Mouse (Mus musculus) liver, embryonic 15.5 days (tissue): ENCODE measurements at regions not wholly inside any gene's neighbourhood (a gene's known extent, or its start where the extent isn't known, plus 50 kb on each side); places are given as distances from the start of the nearest gene placed in this dataset.

Experiments
- ATAC-seq: fragments of 200-750 bp; cut with Nextera tagmentation; 2 replicates; pipeline ENCODE4 v1.8.0; 2017; ENCODE audit warnings: moderate number of reproducible peaks, mild to moderate bottlenecking, moderate library complexity; ENCODE audit not compliant: insufficient read depth
- H3K27ac ChIP-seq: fragments of 300-500 bp; sonication (generic); replicated peaks from 2 replicates; pipeline ENCODE4 v1.5.1; 2015; ENCODE audit warnings: mild to moderate bottlenecking, inconsistent platforms
- H3K27me3 ChIP-seq: fragments of 300-500 bp; sonication (generic); 2 replicates; pipeline ENCODE4 v1.6.1; 2015; ENCODE audit warnings: mild to moderate bottlenecking, inconsistent platforms
- H3K36me3 ChIP-seq: fragments of 300-500 bp; sonication (generic); replicated peaks from 2 replicates; pipeline ENCODE4 v1.6.1; 2015; ENCODE audit warnings: moderate library complexity, mild to moderate bottlenecking, inconsistent platforms
- H3K4me1 ChIP-seq: fragments of 300-500 bp; sonication (generic); replicated peaks from 2 replicates; pipeline ENCODE4 v1.6.1; 2015; ENCODE audit warnings: inconsistent platforms
- H3K4me2 ChIP-seq: fragments of 300-500 bp; sonication (generic); 2 replicates; pipeline ENCODE4 v1.6.1; 2015; ENCODE audit warnings: moderate library complexity, mild to moderate bottlenecking, inconsistent platforms
- H3K4me3 ChIP-seq: fragments of 300-500 bp; sonication (generic); replicated peaks from 2 replicates; pipeline ENCODE4 v1.5.1; 2015; ENCODE audit warnings: mild to moderate bottlenecking, inconsistent platforms
- H3K9ac ChIP-seq: fragments of 300-500 bp; sonication (generic); 2 replicates; pipeline ENCODE4 v1.6.1; 2015; ENCODE audit warnings: moderate library complexity, mild to moderate bottlenecking, inconsistent platforms
- H3K9me3 ChIP-seq: fragments of 300-500 bp; sonication (generic); replicated peaks from 2 replicates; pipeline ENCODE4 v1.6.1; 2016; ENCODE audit warnings: inconsistent platforms
- WGBS: fragments of 180-500 bp; shearing (Covaris S2); methylation state at CpG from one replicate; pipeline ENCODE4 v1.1.7; 2015; ENCODE audit warnings: mixed read lengths; ENCODE audit not compliant: insufficient replicate concordance; 5-methylcytosine and 5-hydroxymethylcytosine counted together

DNA sequence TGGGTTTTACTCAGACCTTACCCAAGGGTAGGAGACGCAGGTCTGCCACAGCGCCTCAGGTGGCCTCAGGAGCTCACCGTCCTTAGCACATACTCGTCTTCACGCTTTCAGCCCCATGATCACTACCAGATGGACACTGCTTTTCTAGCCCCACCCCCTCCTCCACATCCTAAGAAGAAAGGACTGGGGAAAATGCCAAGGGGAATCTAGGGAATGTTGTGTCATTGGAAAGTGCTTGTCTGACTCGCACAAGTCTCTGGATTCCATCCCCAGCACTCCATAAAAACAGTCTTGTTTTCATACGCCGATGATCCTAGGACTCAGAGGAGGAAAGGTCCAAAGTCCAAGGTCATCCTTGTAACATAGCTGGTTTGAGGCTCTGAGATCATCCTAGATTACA is 192.4 kb upstream of the Noct start:
- H3K4me1 ChIP-seq: no peaks in the 10 kb centered on the region
- H3K9me3 ChIP-seq: no peaks in the 10 kb centered on the region
- no peak overlapping the region for H3K9ac ChIP-seq
- H3K27ac ChIP-seq: no peak overlapping the region
- H3K4me3 ChIP-seq: no peak overlapping the region
- no peaks in the 10 kb centered on the region for H3K27me3 ChIP-seq
- no peak overlapping the region for H3K4me2 ChIP-seq
- WGBS: 75% methylated on average over 8 of the region's 8 CpGs
- H3K36me3 ChIP-seq: no peaks in the 10 kb centered on the region
- no peak for ATAC-seq

DNA sequence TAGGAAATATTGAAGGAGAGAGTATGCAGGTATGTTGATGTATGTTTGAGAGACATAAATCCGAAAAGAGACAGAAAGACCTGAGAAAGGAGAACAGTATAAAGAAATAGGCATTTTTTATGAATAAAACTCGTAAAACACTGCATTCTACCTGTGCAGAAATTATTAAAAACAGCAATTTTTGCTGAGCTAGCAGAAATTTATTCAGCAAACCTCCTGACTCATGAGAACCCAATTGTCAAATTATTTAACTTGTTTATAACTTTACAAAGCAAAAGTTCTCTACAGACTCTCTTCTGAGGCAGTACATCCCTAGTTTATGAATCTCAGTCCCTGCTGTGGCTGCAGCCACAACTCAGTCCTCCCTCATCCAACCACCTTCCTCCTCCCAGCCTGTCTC is 191.0 kb upstream of the Noct start:
- H3K36me3 ChIP-seq: no peaks in the 10 kb centered on the region
- no peak overlapping the region for H3K9ac ChIP-seq
- H3K9me3 ChIP-seq: no peaks in the 10 kb centered on the region
- H3K4me1 ChIP-seq: no peaks in the 10 kb centered on the region
- 44% methylated on average over 2 of the region's 2 CpGs for WGBS
- ATAC-seq: no peak
- H3K4me3 ChIP-seq: no peak overlapping the region
- H3K4me2 ChIP-seq: no peak overlapping the region
- no peak overlapping the region for H3K27ac ChIP-seq
- H3K27me3 ChIP-seq: no peaks in the 10 kb centered on the region

DNA sequence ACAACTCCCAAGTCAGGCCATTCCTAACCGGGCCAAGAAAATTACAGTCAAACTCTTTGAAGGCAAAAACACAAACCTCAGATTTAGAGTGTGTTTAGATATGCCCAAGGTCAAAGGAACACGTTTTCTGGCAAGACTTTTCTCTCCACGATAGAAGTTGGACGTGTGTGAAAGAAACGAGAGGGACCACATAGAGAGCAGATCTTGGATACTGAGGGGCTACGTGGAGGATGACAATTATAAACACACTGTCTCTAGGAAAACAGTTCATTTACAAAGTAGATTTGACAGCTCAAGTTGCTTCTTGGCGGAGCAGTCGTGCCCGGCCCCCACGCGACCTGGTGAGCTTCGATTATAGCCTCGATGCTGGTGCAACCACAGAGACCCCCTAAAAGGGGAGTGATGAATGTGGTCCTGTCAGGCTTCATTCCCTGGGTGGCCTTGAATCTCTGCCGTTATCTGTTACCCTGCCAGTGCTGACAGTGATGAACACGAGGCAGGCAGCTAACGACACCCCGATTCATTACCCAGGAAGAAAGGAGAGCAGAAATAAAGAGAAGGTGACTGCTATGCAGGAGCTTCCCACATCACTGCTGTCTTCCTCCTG is 187.4 kb upstream of the Noct start:
- Histone ChIP-seq H3K36me3 (no peaks in the 10 kb centered on the region), H3K27me3 (no peaks in the 10 kb centered on the region), H3K4me2 (no peak overlapping the region), H3K27ac (no peak overlapping the region), H3K4me1 (no peaks in the 10 kb centered on the region), H3K9me3 (no peaks in the 10 kb centered on the region), H3K4me3 (no peak overlapping the region), H3K9ac (no peak overlapping the region)
- ATAC-seq: no peak
- WGBS: 62% methylated on average over 17 of the region's 17 CpGs

DNA sequence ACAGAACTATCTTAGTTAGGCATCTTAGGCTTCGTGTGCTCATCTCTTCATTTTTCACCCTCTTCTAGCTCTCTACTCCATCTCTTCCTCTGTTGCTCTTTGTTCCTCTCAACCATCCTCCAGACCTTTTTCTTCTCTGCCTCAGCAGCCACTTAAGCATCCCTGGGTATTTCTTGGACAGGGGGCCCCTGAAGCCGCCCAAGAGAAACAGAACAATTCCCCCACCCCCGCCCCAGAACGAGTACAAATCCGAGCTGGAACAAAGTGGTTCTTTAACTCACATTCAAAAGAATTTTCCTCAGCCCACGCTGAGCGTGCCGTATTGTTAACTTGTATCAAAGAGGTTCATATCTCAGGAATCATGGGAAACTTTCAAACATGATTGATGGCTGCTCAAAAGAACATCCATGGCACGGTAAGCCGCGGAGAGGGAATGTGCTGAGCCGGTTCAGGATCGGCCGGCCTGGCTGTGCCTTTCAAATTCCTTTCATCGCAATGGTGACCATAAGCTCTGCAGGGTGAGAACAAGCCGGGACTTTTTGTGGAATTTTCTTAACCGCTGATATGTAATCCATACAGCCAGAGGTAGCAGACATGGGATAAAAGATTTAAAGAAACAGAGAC is 181.9 kb upstream of the Noct start:
- ATAC-seq: no peak
- WGBS: 72% methylated on average over 17 of the region's 17 CpGs
- no peak overlapping the region for H3K27ac ChIP-seq
- H3K9ac ChIP-seq: no peak overlapping the region
- no peaks in the 10 kb centered on the region for H3K4me1 ChIP-seq
- no peak overlapping the region for H3K4me2 ChIP-seq
- H3K27me3 ChIP-seq: no peaks in the 10 kb centered on the region
- H3K9me3 ChIP-seq: no peaks in the 10 kb centered on the region
- H3K4me3 ChIP-seq: no peak overlapping the region
- no peaks in the 10 kb centered on the region for H3K36me3 ChIP-seq

DNA sequence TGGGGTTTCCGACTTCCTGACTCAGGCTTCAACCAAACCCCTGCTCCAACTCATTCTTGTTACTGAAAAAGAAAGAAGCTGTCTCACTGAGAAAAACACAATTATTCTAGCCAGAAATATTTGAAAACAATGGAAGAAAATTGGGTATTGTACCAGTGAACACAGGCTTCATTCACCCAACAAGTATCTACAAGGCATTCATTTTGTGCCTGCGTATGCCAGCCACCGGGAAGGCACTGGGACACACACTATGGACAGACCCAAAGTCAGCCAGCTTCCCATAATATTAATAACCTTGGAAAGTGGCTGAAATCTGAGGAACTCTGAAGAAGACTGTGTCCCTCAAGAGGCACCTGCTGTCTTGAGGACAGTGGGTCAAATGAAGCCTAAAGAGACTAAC is 175.5 kb upstream of the Noct start:
- no peak overlapping the region for H3K4me3 ChIP-seq
- H3K9me3 ChIP-seq: no peaks in the 10 kb centered on the region
- ATAC-seq: no peak
- no peaks in the 10 kb centered on the region for H3K27me3 ChIP-seq
- H3K27ac ChIP-seq: no peak overlapping the region
- no peak overlapping the region for H3K4me2 ChIP-seq
- no peak overlapping the region for H3K9ac ChIP-seq
- WGBS: 73% methylated on average over 3 of the region's 3 CpGs
- no peaks in the 10 kb centered on the region for H3K4me1 ChIP-seq
- no peaks in the 10 kb centered on the region for H3K36me3 ChIP-seq

DNA sequence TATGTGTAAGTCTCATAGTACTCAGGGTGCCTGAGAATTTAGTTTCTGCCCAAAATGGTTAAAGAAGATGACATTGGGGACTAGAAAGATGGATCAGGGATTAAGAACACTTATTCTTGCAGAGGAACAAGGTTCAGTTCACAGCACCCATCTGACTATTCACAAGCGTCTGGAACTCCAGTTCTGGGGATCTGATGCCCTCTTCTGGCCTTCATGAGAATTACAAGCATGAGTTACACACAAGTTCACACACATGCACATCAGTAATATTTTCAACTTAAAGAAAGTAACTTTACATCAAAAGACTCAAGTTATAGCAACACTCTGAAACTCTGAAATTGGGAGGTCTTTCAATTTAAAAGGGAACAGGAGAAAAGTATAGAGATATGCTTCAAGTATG is 174.1 kb upstream of the Noct start:
- Histone ChIP-seq H3K9ac (no peak overlapping the region), H3K27me3 (no peaks in the 10 kb centered on the region), H3K4me2 (no peak overlapping the region), H3K36me3 (no peaks in the 10 kb centered on the region), H3K27ac (no peak overlapping the region), H3K9me3 (no peaks in the 10 kb centered on the region), H3K4me3 (no peak overlapping the region), H3K4me1 (no peaks in the 10 kb centered on the region)
- ATAC-seq: no peak
- 63% methylated on average over 1 of the region's 1 CpGs for WGBS

DNA sequence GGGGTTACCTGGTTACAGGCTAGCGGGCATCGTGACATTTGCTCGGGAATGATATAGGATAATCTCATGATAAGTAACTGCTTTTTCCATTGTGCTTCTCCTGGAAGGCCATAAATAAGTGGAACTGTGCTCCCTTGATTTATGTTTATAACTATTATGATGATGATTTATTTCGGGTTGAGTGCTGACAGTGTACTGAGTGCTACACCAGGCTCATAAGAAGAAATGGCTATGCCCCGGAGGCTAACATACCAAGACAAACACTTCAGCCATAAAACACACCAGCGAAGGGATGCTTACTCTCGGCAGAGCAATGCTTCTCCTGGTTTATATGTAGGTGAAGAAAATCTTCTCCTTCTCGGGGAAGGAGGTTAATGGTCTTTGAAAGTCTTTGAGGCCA is 169.2 kb upstream of the Noct start:
- ATAC-seq: no peak

DNA sequence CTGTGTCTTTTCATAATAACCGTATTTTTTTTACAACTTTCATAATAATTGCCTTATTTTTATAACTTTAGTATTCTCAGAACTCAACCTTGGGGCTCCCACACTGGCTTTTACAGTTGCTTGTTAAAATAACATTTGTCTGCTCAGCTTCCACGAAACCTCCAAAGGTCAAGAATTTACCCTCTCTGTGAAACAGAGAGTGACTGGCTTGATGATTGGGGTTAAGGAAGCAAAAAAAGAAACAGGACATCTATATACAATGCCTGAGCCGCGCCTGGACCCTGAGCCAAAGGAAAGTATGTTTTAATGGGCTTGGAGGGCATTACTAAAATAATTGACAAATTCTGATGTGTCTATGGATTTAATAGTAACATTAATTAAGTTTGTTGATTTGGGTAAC is 160.0 kb upstream of the Noct start:
- 53% methylated on average over 4 of the region's 4 CpGs for WGBS
- Histone ChIP-seq H3K9ac (no peak overlapping the region), H3K9me3 (no peaks in the 10 kb centered on the region), H3K27me3 (no peaks in the 10 kb centered on the region), H3K4me1 (no peaks in the 10 kb centered on the region; the same call in 1 of the 2 replicates), H3K4me3 (no peak overlapping the region), H3K36me3 (no peaks in the 10 kb centered on the region), H3K4me2 (no peak overlapping the region), H3K27ac (no peak overlapping the region)
- no peak for ATAC-seq

More for the DNA sequence above, 169.2 kb upstream of the Noct start:
- H3K27ac ChIP-seq: no peak overlapping the region
- no peak overlapping the region for H3K9ac ChIP-seq
- H3K4me1 ChIP-seq: no peaks in the 10 kb centered on the region
- no peaks in the 10 kb centered on the region for H3K36me3 ChIP-seq
- no peaks in the 10 kb centered on the region for H3K27me3 ChIP-seq
- H3K4me2 ChIP-seq: no peak overlapping the region
- 69% methylated on average over 8 of the region's 8 CpGs for WGBS
- no peaks in the 10 kb centered on the region for H3K9me3 ChIP-seq
- H3K4me3 ChIP-seq: no peak overlapping the region

DNA sequence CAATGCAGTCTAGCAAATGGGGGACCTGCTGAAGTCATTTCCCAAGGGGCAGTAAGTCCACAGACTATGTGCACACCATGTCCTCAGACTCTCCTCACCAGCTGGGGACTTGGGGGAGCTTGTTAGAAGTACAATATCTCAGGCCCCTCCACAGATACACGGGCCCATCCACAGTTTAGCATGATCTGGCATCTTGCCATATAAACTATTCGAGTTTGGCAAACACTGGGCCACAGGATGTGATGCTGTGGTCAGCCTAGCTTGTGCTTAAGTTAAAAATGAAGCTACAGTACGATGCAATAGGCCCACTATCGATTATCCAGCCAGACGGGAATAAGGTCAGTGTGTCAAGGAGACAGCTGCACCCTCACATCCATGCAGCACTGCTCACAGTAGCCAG is 157.9 kb upstream of the Noct start:
- no peak overlapping the region for H3K4me3 ChIP-seq
- H3K4me1 ChIP-seq: no peaks in the 10 kb centered on the region; the same call in 1 of the 2 replicates
- H3K4me2 ChIP-seq: no peak overlapping the region
- ATAC-seq: no peak
- H3K27ac ChIP-seq: no peak overlapping the region
- H3K9me3 ChIP-seq: no peaks in the 10 kb centered on the region
- H3K27me3 ChIP-seq: no peaks in the 10 kb centered on the region
- no peaks in the 10 kb centered on the region for H3K36me3 ChIP-seq
- no peak overlapping the region for H3K9ac ChIP-seq
- 42% methylated on average over 5 of the region's 5 CpGs for WGBS

DNA sequence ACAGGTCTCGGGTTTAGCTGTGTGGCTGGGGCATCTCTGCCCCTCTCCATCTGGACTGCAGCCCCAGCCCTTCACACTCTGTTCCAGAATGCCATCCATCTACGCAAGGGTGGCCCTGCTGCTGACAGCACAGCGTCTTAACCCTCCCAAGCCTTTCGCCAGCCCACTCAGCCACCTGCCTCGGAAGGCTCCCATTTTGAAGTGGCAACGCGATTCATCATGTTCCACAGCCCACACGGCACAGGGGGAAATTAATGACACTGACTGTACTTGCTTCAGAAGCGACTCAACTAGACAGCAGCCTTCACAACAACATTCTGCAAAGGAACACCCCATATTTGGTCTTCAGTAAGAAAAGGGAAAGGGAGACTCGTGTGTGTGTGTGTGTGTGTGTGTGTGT is 151.8 kb upstream of the Noct start:
- Histone ChIP-seq H3K4me2 (no peak overlapping the region), H3K9ac (no peak overlapping the region), H3K27ac (no peak overlapping the region), H3K27me3 (no peaks in the 10 kb centered on the region), H3K9me3 (no peaks in the 10 kb centered on the region), H3K36me3 (no peaks in the 10 kb centered on the region), H3K4me1 (no peaks in the 10 kb centered on the region), H3K4me3 (no peak overlapping the region)
- 61% methylated on average over 10 of the region's 10 CpGs for WGBS
- ATAC-seq: no peak

DNA sequence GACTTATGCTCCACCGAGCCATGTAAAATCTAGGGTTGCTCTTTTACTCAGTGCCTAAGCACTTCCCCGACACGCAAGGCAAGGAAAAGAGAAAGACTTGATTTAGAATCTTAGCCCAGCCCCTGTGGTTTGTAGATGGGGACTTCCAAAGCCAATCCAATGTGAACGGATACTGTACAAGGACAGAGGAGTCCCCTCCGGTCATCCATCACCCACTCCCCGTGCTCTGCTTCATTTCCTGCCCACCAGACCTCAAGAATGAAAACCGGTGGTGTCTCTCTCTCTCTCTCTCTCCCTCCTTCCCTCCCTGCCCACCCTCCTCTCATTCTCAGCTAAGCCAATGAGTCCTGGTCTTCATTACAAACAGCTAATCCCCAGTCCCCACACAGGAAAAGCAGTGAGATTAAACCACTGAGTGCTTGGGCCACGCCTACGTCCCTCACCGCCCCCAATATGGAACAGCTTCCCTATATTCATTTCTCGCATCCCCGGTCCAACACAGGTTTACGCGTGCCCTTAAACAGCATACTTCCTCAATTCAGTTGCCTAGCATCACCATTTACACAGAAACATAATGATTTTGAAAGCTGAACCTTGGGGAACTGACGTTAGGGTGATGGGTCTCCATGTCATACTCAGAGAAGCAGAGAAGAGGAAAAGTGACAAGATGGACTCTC is 151.1 kb upstream of the Noct start:
- no peak for ATAC-seq
- H3K27me3 ChIP-seq: no peaks in the 10 kb centered on the region
- H3K4me2 ChIP-seq: no peak overlapping the region
- no peak overlapping the region for H3K9ac ChIP-seq
- H3K4me1 ChIP-seq: no peaks in the 10 kb centered on the region
- no peaks in the 10 kb centered on the region for H3K9me3 ChIP-seq
- WGBS: 44% methylated on average over 15 of the region's 15 CpGs
- H3K36me3 ChIP-seq: no peaks in the 10 kb centered on the region
- no peak overlapping the region for H3K27ac ChIP-seq
- no peak overlapping the region for H3K4me3 ChIP-seq
